Mouse (Mus musculus) forebrain, embryonic 14.5 days (tissue): ENCODE data around the gene Eif2b3. TPM values are rescaled to one million over a fixed set of nuclear protein-coding genes. Genes with fewer than 3 reads are reported as not detected.
A peak's percentile ranks its signal among the peaks of the same experiment; 100 is the strongest.

Experiments
- ATAC-seq: fragments of 200-750 bp; cut with Nextera tagmentation; 2 replicates; pipeline ENCODE4 v1.8.0; 2017; ENCODE audit warnings: mild to moderate bottlenecking, moderate library complexity
- DNase-seq: peaks from one replicate; pipeline ENCODE4 v3.0.0-alpha.2; 2015; ENCODE audit warnings: low spot score
- H3K27ac ChIP-seq: fragments of 300-500 bp; sonication (generic); 2 replicates; pipeline ENCODE4 v1.5.1; 2014; ENCODE audit warnings: low read depth, mild to moderate bottlenecking, control low read depth, low read length, moderate library complexity
- H3K27me3 ChIP-seq: fragments of 300-500 bp; sonication (generic); replicated peaks from 2 replicates; pipeline ENCODE4 v1.6.1; 2014; ENCODE audit warnings: low read length, control low read depth, mixed read lengths; ENCODE audit not compliant: control insufficient read depth, insufficient read depth
- H3K36me3 ChIP-seq: fragments of 300-500 bp; sonication (generic); 2 replicates; pipeline ENCODE4 v1.6.1; 2014; ENCODE audit warnings: low read length, control low read depth; ENCODE audit not compliant: control insufficient read depth, insufficient read depth
- H3K4me1 ChIP-seq: fragments of 300-500 bp; sonication (generic); 2 replicates; pipeline ENCODE4 v1.6.1; 2014; ENCODE audit warnings: antibody characterized with exemption, low read length, control low read depth; ENCODE audit not compliant: control insufficient read depth, insufficient read depth
- H3K4me2 ChIP-seq: fragments of 300-500 bp; sonication (generic); 2 replicates; pipeline ENCODE4 v1.6.1; 2014; ENCODE audit warnings: mild to moderate bottlenecking, control low read depth, low read length
- H3K4me3 ChIP-seq: fragments of 300-500 bp; sonication (generic); 2 replicates; pipeline ENCODE4 v1.5.1; 2014; ENCODE audit warnings: low read depth, low read length, control low read depth
- H3K9ac ChIP-seq: fragments of 300-500 bp; sonication (generic); 2 replicates; pipeline ENCODE4 v1.6.1; 2014; ENCODE audit warnings: mild to moderate bottlenecking, low read length, control low read depth, moderate library complexity
- H3K9me3 ChIP-seq: fragments of 300-500 bp; sonication (generic); replicated peaks from 2 replicates; pipeline ENCODE4 v1.6.1; 2016; ENCODE audit warnings: low read length, control low read depth, mixed read lengths; ENCODE audit not compliant: control insufficient read depth
- WGBS: fragments of 180-500 bp; shearing (Covaris S2); extraction: QIAGEN DNeasy Blood & Tissue Kit; methylation state at CpG from one replicate; pipeline ENCODE4 v1.1.7; 2014; 5-methylcytosine and 5-hydroxymethylcytosine counted together
- polyA plus RNA-seq: library from polyadenylated mRNA; unstranded; fragments of >200 nt; fragmentation: Nextera tagmentation; extraction: Ambion mirVana; gene quantifications from 2 replicates; pipeline ENCODE4 v1.2.1, GENCODE M21; 2014

Gene Eif2b3
- polyA plus RNA-seq, 1 experiment from 2014 or later = 51.4 TPM

DNA sequence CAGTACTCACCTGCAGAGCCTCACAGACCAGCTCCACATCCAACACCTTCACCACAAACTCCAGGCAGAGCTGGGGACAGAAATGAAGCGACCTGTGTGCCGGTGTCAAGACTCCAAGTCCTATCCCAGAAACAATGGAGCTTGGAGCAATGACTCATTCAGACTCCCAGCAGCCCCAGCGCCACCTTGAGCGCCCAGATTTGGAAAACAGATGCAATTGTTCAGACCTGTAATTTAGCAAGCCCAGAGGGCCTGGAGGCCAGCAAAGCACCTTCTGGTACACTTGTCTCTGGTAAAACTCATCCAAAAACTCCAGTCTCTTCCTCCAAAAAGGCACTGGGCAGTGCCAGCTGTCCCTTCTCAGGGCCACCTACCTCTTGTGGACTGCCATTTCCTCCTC lies 103.0 kb downstream of the Eif2b3 start:
- Histone ChIP-seq H3K27me3 (no peaks in the 10 kb centered on the region), H3K9me3 (no peaks in the 10 kb centered on the region), H3K9ac (no peak overlapping the region), H3K4me3 (no peak overlapping the region), H3K4me2 (no peak overlapping the region), H3K27ac (no peak overlapping the region), H3K36me3 (no peaks in the 10 kb centered on the region), H3K4me1 (peaks cover 19% of the 10 kb centered on the region)
- DNase-seq = no peak
- no peak for ATAC-seq
- WGBS = 84% methylated on average over 4 of the region's 4 CpGs

DNA sequence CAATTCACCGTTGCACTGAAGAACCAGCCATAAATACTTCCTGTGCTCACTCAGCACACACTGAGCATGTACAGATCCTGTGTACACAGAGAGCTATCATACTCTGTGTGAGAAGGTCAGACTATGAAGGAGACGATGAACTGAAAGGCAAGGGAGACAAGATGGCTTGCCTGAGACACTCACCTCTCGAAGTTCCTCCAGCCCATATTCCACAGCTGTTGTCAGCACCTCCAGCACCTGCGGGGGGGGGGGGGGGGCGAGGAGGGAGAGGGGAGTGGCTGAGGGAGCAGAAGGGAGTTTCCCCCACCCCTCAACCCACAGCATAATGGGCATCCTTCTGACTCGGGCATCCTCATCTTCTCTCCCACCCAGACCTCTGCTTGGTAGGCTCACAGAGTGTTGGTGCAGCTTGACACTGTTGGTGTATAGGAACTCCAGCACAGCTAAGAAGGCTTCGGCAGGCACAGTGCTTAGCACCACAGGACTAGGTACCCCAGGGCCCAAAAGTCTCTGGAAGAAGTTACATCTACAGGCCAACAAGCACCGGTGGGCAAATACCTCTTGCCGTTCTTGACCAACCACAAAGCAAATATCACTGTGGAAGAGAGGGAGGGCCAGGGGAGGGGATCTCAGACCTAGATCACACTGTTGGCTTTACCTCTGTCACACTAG lies 104.5 kb downstream of the Eif2b3 start:
- peaks cover 9% of the 10 kb centered on the region for H3K36me3 ChIP-seq
- H3K4me1 ChIP-seq = peaks cover 19% of the 10 kb centered on the region
- H3K27me3 ChIP-seq = no peaks in the 10 kb centered on the region
- no peak for ATAC-seq
- DNase-seq = no peak
- no peak overlapping the region for H3K27ac ChIP-seq
- no peak overlapping the region for H3K9ac ChIP-seq
- no peak overlapping the region for H3K4me3 ChIP-seq
- no peaks in the 10 kb centered on the region for H3K9me3 ChIP-seq
- H3K4me2 ChIP-seq = no peak overlapping the region
- WGBS = 91% methylated on average over 7 of the region's 9 CpGs

DNA sequence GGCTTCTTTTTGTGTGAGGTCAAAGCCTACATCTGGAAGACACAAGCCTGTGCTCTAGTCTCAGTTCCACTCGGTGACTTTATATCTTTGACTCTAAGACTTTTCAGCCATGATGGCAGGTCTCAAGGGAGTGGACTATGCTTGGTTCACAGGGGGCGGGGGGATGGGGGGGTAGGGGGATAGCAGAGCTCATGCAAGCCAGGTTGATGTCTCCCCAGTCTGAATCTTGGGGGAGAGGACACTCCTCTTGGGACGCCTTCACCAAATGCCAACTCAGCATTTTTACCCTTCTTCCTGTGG lies 105.0 kb downstream of the Eif2b3 start:
- peaks cover 19% of the 10 kb centered on the region for H3K4me1 ChIP-seq
- WGBS = 93% methylated on average over 3 of the region's 3 CpGs
- no peak overlapping the region for H3K27ac ChIP-seq

DNA sequence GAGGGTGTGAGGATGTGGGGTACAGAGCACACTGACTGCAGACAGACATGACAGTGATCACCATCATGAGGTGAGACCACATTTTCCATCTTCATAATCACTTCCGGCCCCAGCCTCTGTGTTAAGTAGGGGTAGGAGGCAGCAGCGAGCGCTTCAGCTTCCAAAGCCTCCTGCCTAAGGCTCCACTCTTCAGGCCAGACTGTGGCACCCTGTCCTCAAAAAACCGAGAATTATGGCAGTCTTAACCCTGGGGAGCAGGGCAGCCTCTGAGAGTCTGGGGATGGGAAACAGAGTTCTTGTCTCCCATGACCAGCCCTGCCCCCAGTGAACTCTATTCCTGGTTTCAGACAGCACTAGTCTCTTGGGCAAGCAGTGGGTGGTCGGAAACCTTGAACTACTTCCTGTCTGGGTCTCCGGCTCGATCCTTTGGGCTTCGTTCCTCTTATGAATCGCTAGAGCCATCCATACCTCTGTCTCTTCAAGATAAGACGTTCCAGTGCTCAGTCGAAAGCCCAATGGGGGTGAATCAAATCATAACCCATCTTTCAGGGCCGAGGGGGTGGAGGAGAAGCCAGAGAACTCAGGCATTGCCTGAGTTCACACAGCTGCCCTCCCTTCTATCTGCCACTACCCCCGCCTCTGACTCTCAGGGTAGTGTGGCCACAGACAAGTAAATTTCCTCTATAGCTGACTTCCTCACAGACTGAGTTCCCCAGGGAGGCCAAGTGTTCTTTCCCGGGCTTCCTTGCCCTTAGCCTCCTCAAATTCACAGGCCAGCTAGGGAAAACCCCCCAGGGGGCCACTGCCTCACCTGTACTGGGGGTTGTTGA lies 105.5 kb downstream of the Eif2b3 start:
- Histone ChIP-seq H3K4me3 (no peak overlapping the region; the same call in 1 of the 2 replicates), H3K4me1 (peaks cover 17% of the 10 kb centered on the region), H3K27ac (peak overlapping the region; percentile 65), H3K27me3 (no peaks in the 10 kb centered on the region), H3K9ac (peak overlapping the region; percentile 55), H3K9me3 (no peaks in the 10 kb centered on the region), H3K36me3 (peaks cover 17% of the 10 kb centered on the region), H3K4me2 (peak overlapping the region; percentile 28; the same call in 1 of the 2 replicates)
- DNase-seq = no peak
- no peak for ATAC-seq
- 80% methylated on average over 14 of the region's 14 CpGs for WGBS

More for the DNA sequence above, 105.0 kb downstream of the Eif2b3 start:
- DNase-seq (no peak), ATAC-seq (no peak)
- H3K4me2 ChIP-seq = no peak overlapping the region
- H3K4me3 ChIP-seq = no peak overlapping the region
- peaks cover 14% of the 10 kb centered on the region for H3K36me3 ChIP-seq
- H3K9me3 ChIP-seq = no peaks in the 10 kb centered on the region
- no peak overlapping the region for H3K9ac ChIP-seq
- H3K27me3 ChIP-seq = no peaks in the 10 kb centered on the region

DNA sequence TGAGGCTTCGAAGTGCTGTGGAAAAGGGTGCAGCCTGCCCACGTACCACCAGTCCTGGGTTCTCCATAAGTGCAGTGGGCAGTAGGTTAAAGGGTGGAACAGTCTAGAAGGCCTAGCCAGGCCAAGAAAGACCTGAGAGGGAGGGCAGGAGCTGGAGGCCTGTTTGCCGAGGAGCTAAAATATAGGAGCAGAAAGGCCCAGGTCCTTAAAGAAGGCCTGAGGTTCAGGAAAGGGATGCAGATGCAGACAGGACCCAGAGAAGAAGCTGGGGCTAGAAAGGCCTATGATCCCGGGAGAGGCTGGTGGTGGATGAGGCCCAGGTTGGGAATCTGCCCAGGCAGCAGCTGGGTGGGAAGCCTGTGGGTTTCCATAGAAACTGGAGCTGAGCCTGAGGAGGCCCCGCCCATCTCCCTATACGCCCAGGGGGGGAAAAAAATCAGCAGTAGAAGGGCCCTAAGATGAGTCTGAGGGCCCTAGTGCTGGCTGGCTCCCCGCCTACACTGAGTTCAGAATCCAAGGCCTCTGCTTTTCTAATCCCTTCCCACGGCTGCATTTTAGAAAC lies 106.2 kb downstream of the Eif2b3 start, which contains the start of gene Btbd19:
Gene Btbd19, minus strand, starts transcription at position 378 of the 562 bp plus-strand sequence.
- WGBS = 32% methylated on average over 8 of the region's 8 CpGs
- Histone ChIP-seq H3K27ac (peak within 1 kb of the TSS; percentile 65), H3K36me3 (peaks cover 21% of the 10 kb centered on the region), H3K4me1 (peaks cover 14% of the 10 kb centered on the region), H3K27me3 (no peaks in the 10 kb centered on the region), H3K9ac (peak within 1 kb of the TSS; percentile 55), H3K9me3 (no peaks in the 10 kb centered on the region), H3K4me3 (no peak within 1 kb of the TSS; the same call in 1 of the 2 replicates), H3K4me2 (peak within 1 kb of the TSS; percentile 28; the same call in 1 of the 2 replicates)
- peak; percentile 87 for DNase-seq
- peak; percentile 59 for ATAC-seq

DNA sequence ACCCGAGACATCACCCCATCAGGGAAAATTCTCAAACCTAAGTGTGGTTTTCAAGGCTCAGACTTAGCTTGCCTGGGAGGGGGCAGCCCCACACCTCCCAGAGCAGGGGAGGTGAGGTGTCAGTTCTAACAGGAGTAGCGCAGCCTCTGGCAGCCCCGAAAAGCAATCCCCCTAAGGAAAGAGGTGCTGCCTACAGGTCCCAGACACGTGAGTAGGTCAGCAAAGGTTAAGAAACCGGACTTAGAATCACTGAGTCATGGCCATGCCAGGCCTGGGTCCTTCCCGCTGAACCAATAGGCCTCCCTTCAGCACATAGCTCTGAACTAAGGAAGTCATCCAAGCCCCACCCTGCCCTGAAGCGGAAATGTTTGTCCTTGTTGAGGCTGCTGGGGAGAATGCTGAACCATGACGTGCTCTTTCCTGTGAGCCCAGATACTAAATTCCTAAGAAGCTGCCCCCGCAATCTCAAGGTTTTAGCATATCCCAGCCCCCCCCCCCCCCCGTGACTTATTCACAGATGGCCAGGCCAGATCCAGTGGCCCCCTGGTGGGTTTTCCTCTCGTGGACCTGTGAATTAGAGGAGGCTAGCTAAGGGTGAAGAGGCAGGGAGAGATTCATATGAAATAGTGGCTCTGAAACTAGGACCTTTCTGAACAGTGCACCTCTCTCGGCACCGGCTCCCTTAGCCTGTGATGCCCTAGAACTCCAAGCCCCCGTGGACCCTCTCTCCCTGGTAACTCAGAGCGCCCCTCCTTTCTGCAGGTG lies 106.9 kb downstream of the Eif2b3 start:
- H3K27me3 ChIP-seq = no peaks in the 10 kb centered on the region
- H3K4me3 ChIP-seq = no peak overlapping the region
- peak overlapping the region; percentile 65; the same call in 1 of the 2 replicates for H3K27ac ChIP-seq
- DNase-seq (peak; percentile 21), ATAC-seq (peak; percentile 21; the same call in 1 of the 2 replicates)
- peak overlapping the region; percentile 55; the same call in 1 of the 2 replicates for H3K9ac ChIP-seq
- H3K4me1 ChIP-seq = peaks cover 14% of the 10 kb centered on the region
- no peak overlapping the region for H3K4me2 ChIP-seq
- peaks cover 24% of the 10 kb centered on the region for H3K36me3 ChIP-seq
- 53% methylated on average over 15 of the region's 15 CpGs for WGBS
- H3K9me3 ChIP-seq = no peaks in the 10 kb centered on the region

DNA sequence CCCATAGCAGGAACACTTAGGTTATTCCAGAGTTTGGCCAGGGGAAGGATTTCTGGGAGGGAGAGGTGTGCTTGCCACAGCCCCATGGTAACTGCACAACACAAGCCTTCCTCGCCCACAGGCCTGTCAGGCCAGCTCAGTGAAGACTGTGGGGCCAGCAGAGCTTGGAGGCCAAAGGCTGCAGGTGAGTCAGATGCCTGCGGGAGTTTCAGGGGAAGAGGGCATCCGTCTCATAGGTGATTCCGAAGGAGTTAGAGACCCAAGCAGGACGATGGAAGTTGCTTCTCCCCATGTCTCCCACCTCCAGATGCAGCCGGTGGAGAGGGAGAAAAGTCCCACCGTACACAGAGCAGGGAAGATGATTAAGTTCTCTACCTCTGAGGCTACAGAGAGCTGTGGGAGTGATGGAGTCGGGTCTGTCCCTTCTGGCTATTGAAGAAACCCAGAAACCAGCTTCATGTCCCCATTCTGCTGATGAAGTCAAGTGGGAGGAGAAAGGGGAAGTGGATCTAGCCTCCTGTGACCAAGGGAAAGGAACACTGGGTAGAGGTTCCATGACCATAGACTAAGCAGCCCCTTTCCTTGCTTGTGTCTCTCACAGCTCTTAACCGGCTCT lies 107.6 kb downstream of the Eif2b3 start, which contains the start of gene Tctex1d4:
Gene Tctex1d4, plus strand, starts transcription at position 120 of the 616 bp plus-strand sequence.
- peak within 1 kb of the TSS; percentile 28; the same call in 1 of the 2 replicates for H3K4me2 ChIP-seq
- WGBS = 86% methylated on average over 9 of the region's 9 CpGs
- H3K9ac ChIP-seq = peak within 1 kb of the TSS; percentile 55

More for the DNA sequence above, 107.6 kb downstream of the Eif2b3 start, which contains the start of gene Tctex1d4:
- Histone ChIP-seq H3K9me3 (no peaks in the 10 kb centered on the region), H3K27ac (peak within 1 kb of the TSS; percentile 65; the same call in 1 of the 2 replicates), H3K4me3 (no peak within 1 kb of the TSS), H3K36me3 (peaks cover 24% of the 10 kb centered on the region), H3K27me3 (no peaks in the 10 kb centered on the region), H3K4me1 (peaks cover 18% of the 10 kb centered on the region)
- no peak for DNase-seq
- no peak for ATAC-seq
